Mouse (Mus musculus) embryonic fibroblast, embryonic 13.5 days (primary cell): ENCODE results near the gene Wdr38.

Experiments
- CTCF ChIP-seq: IDR thresholded peaks from 2 replicates; pipeline ENCODE4 v1.5.1; 2011; ENCODE audit warnings: mild to moderate bottlenecking, control low read depth, low read length, moderate library complexity, borderline replicate concordance; ENCODE audit not compliant: insufficient read depth
- POLR2A ChIP-seq: IDR thresholded peaks from 2 replicates; pipeline ENCODE4 v1.6.1; 2011; ENCODE audit warnings: low read depth, mild to moderate bottlenecking, control low read depth, low read length, moderate library complexity

- TF ChIP-seq POLR2A (no peak), CTCF (no peak)
Observed at GRCm38 (mm10) chr2:39006149-39006730, 9.0 kb downstream of the Wdr38 start.
